Mouse (Mus musculus): ENCODE measurements around the gene Nav3. TPM values are rescaled to one million over a fixed set of nuclear protein-coding genes. Genes with fewer than 3 reads are reported as not detected.
A peak's percentile ranks its signal among the peaks of the same experiment; 100 is the strongest.

Gene Nav3
- polyA plus RNA-seq (2015; fragmentation: Nextera tagmentation; extraction: Ambion mirVana): 3.7 and 4.7 TPM in 2 replicates

GRCm38 (mm10) chr10:110455838-110456493 lies at the start of gene Nav3:
TSS of gene Nav3 (minus strand) at chr10:110456204.
- Histone ChIP-seq H3K4me3 (ENCODE audit: low read length) (peak within 1 kb of the TSS; percentile 67), H3K4me1 (ENCODE audit: insufficient read depth, low read length) (peaks cover 4% of the 10 kb centered on the region; the same call in 1 of the 2 replicates), H3K36me3 (ENCODE audit: insufficient read depth, low read length) (no peaks in the 10 kb centered on the region), H3K4me2 (replicated peaks; ENCODE audit: low read depth, low read length) (peak within 1 kb of the TSS; percentile 98), H3K27ac (ENCODE audit: low read length) (0 out of 2 replicates have a peak within 1 kb of the TSS, but pooled peaks have one; percentile 32), H3K9me3 (ENCODE audit: low read length) (no peaks in the 10 kb centered on the region), H3K27me3 (ENCODE audit: insufficient read depth, low read length) (peaks cover 21% of the 10 kb centered on the region), H3K9ac (replicated peaks; ENCODE audit: low read length) (peak within 1 kb of the TSS; percentile 74)
- 0% methylated on average over 43 of the region's 50 CpGs for WGBS
- ATAC-seq (ENCODE audit: low FRiP score, low TSS enrichment): peak; percentile 97

- 88% methylated on average over 5 of the region's 5 CpGs for WGBS
- no peak overlapping the region for H3K9ac ChIP-seq (replicated peaks; ENCODE audit: low read length)
- no peaks in the 10 kb centered on the region for H3K36me3 ChIP-seq (ENCODE audit: insufficient read depth, low read length)
- no peaks in the 10 kb centered on the region for H3K27me3 ChIP-seq (ENCODE audit: insufficient read depth, low read length)
- H3K4me2 ChIP-seq (replicated peaks; ENCODE audit: low read depth, low read length): no peak overlapping the region
- no peaks in the 10 kb centered on the region for H3K9me3 ChIP-seq (ENCODE audit: low read length)
- no peak overlapping the region for H3K27ac ChIP-seq (ENCODE audit: low read length)
- H3K4me1 ChIP-seq (ENCODE audit: insufficient read depth, low read length): no peaks in the 10 kb centered on the region
- ATAC-seq (ENCODE audit: low FRiP score, low TSS enrichment): no peak
- no peak overlapping the region for H3K4me3 ChIP-seq (ENCODE audit: low read length)
Observed at GRCm38 (mm10) chr10:110485306-110485705, 29.3 kb upstream of the Nav3 start.

- 38% methylated on average over 8 of the region's 8 CpGs for WGBS
- Histone ChIP-seq H3K4me3 (ENCODE audit: low read length) (no peak overlapping the region), H3K36me3 (ENCODE audit: insufficient read depth, low read length) (no peaks in the 10 kb centered on the region), H3K27ac (ENCODE audit: low read length) (no peak overlapping the region), H3K4me2 (replicated peaks; ENCODE audit: low read depth, low read length) (no peak overlapping the region), H3K27me3 (ENCODE audit: insufficient read depth, low read length) (no peaks in the 10 kb centered on the region), H3K9ac (replicated peaks; ENCODE audit: low read length) (no peak overlapping the region), H3K4me1 (ENCODE audit: insufficient read depth, low read length) (no peaks in the 10 kb centered on the region), H3K9me3 (ENCODE audit: low read length) (no peaks in the 10 kb centered on the region)
- no peak for ATAC-seq (ENCODE audit: low FRiP score, low TSS enrichment)
Observed at GRCm38 (mm10) chr10:110484822-110485221, 28.8 kb upstream of the Nav3 start.

GRCm38 (mm10) chr10:110479189-110479588 lies 23.2 kb upstream of the Nav3 start:
- no peak overlapping the region for H3K9ac ChIP-seq (replicated peaks; ENCODE audit: low read length)
- H3K4me3 ChIP-seq (ENCODE audit: low read length): no peak overlapping the region
- no peak overlapping the region for H3K27ac ChIP-seq (ENCODE audit: low read length)
- 81% methylated on average over 3 of the region's 3 CpGs for WGBS
- H3K4me1 ChIP-seq (ENCODE audit: insufficient read depth, low read length): no peaks in the 10 kb centered on the region
- H3K9me3 ChIP-seq (ENCODE audit: low read length): no peaks in the 10 kb centered on the region
- no peaks in the 10 kb centered on the region for H3K27me3 ChIP-seq (ENCODE audit: insufficient read depth, low read length)
- H3K4me2 ChIP-seq (replicated peaks; ENCODE audit: low read depth, low read length): no peak overlapping the region
- no peaks in the 10 kb centered on the region for H3K36me3 ChIP-seq (ENCODE audit: insufficient read depth, low read length)
- no peak for ATAC-seq (ENCODE audit: low FRiP score, low TSS enrichment)

GRCm38 (mm10) chr10:110477689-110478314 lies 21.8 kb upstream of the Nav3 start:
- Histone ChIP-seq H3K9ac (replicated peaks; ENCODE audit: low read length) (no peak overlapping the region), H3K9me3 (ENCODE audit: low read length) (no peaks in the 10 kb centered on the region), H3K27me3 (ENCODE audit: insufficient read depth, low read length) (no peaks in the 10 kb centered on the region), H3K27ac (ENCODE audit: low read length) (no peak overlapping the region), H3K36me3 (ENCODE audit: insufficient read depth, low read length) (no peaks in the 10 kb centered on the region), H3K4me1 (ENCODE audit: insufficient read depth, low read length) (no peaks in the 10 kb centered on the region), H3K4me2 (replicated peaks; ENCODE audit: low read depth, low read length) (no peak overlapping the region), H3K4me3 (ENCODE audit: low read length) (no peak overlapping the region)
- 76% methylated on average over 11 of the region's 11 CpGs for WGBS
- ATAC-seq (ENCODE audit: low FRiP score, low TSS enrichment): no peak

GRCm38 (mm10) chr10:110474107-110474506 lies 18.1 kb upstream of the Nav3 start:
- no peaks in the 10 kb centered on the region for H3K9me3 ChIP-seq (ENCODE audit: low read length)
- no peaks in the 10 kb centered on the region for H3K36me3 ChIP-seq (ENCODE audit: insufficient read depth, low read length)
- no peak overlapping the region for H3K27ac ChIP-seq (ENCODE audit: low read length)
- H3K4me1 ChIP-seq (ENCODE audit: insufficient read depth, low read length): no peaks in the 10 kb centered on the region
- no peak overlapping the region for H3K4me2 ChIP-seq (replicated peaks; ENCODE audit: low read depth, low read length)
- no peak overlapping the region for H3K4me3 ChIP-seq (ENCODE audit: low read length)
- H3K27me3 ChIP-seq (ENCODE audit: insufficient read depth, low read length): no peaks in the 10 kb centered on the region
- no peak overlapping the region for H3K9ac ChIP-seq (replicated peaks; ENCODE audit: low read length)
- no peak for ATAC-seq (ENCODE audit: low FRiP score, low TSS enrichment)
- 83% methylated on average over 1 of the region's 1 CpGs for WGBS

GRCm38 (mm10) chr10:110469445-110469844 lies 13.4 kb upstream of the Nav3 start:
- ATAC-seq (ENCODE audit: low FRiP score, low TSS enrichment): no peak
- H3K9ac ChIP-seq (replicated peaks; ENCODE audit: low read length): no peak overlapping the region
- no peaks in the 10 kb centered on the region for H3K9me3 ChIP-seq (ENCODE audit: low read length)
- 40% methylated on average over 4 of the region's 4 CpGs for WGBS
- no peaks in the 10 kb centered on the region for H3K27me3 ChIP-seq (ENCODE audit: insufficient read depth, low read length)
- H3K4me2 ChIP-seq (replicated peaks; ENCODE audit: low read depth, low read length): no peak overlapping the region
- H3K36me3 ChIP-seq (ENCODE audit: insufficient read depth, low read length): no peaks in the 10 kb centered on the region
- H3K4me3 ChIP-seq (ENCODE audit: low read length): no peak overlapping the region
- H3K27ac ChIP-seq (ENCODE audit: low read length): no peak overlapping the region
- no peaks in the 10 kb centered on the region for H3K4me1 ChIP-seq (ENCODE audit: insufficient read depth, low read length)

GRCm38 (mm10) chr10:110455063-110455837 lies 754 bp downstream of the Nav3 start:
- Histone ChIP-seq H3K27ac (ENCODE audit: low read length) (no peak overlapping the region), H3K27me3 (ENCODE audit: insufficient read depth, low read length) (peaks cover 21% of the 10 kb centered on the region), H3K9ac (replicated peaks; ENCODE audit: low read length) (peak overlapping the region; percentile 74), H3K4me1 (ENCODE audit: insufficient read depth, low read length) (peaks cover 4% of the 10 kb centered on the region; the same call in 1 of the 2 replicates), H3K4me2 (replicated peaks; ENCODE audit: low read depth, low read length) (peak overlapping the region; percentile 98), H3K4me3 (ENCODE audit: low read length) (peak overlapping the region; percentile 67), H3K9me3 (ENCODE audit: low read length) (no peaks in the 10 kb centered on the region), H3K36me3 (ENCODE audit: insufficient read depth, low read length) (no peaks in the 10 kb centered on the region)
- WGBS: under 1% methylated on average over 45 of the region's 45 CpGs
- ATAC-seq (ENCODE audit: low FRiP score, low TSS enrichment): peak; percentile 44

GRCm38 (mm10) chr10:110453566-110453965 lies 2.4 kb downstream of the Nav3 start:
- Histone ChIP-seq H3K36me3 (ENCODE audit: insufficient read depth, low read length) (no peaks in the 10 kb centered on the region), H3K4me1 (ENCODE audit: insufficient read depth, low read length) (peaks cover 4% of the 10 kb centered on the region; the same call in 1 of the 2 replicates), H3K4me3 (ENCODE audit: low read length) (no peak overlapping the region), H3K9ac (replicated peaks; ENCODE audit: low read length) (no peak overlapping the region), H3K27ac (ENCODE audit: low read length) (no peak overlapping the region), H3K4me2 (replicated peaks; ENCODE audit: low read depth, low read length) (no peak overlapping the region), H3K27me3 (ENCODE audit: insufficient read depth, low read length) (peaks cover 21% of the 10 kb centered on the region), H3K9me3 (ENCODE audit: low read length) (no peaks in the 10 kb centered on the region)
- 76% methylated on average over 5 of the region's 5 CpGs for WGBS
- no peak for ATAC-seq (ENCODE audit: low FRiP score, low TSS enrichment)

All from kidney, embryonic 16.5 days (tissue).